Mouse (Mus musculus) liver, postnatal 0 days (tissue): ENCODE measurements around the gene Gm37240.

Experiments
- CTCF ChIP-seq: sonication (generic); IDR thresholded peaks from 2 replicates; pipeline ENCODE4 v1.5.1; 2016; ENCODE audit warnings: antibody characterized with exemption, low read depth
- EP300 ChIP-seq: IDR thresholded peaks from 2 replicates; pipeline ENCODE4 v1.6.1; 2016; ENCODE audit warnings: antibody characterized with exemption, low read depth, mild to moderate bottlenecking

- TF ChIP-seq EP300 (no peak), CTCF (no peak)
Observed at GRCm38 (mm10) chr3:85449461-85449860, 437.9 kb downstream of the Gm37240 start.
